Mouse (Mus musculus) layer of hippocampus, postnatal 25 days (tissue): ENCODE data around the gene Tekt1. TPM values are rescaled to one million over a fixed set of nuclear protein-coding genes. Genes with fewer than 3 reads are reported as not detected.
"Not testable (repeated sequence)": the region's sequence is repeated elsewhere in the genome, so short reads cannot be mapped to it uniquely, and the experiment has no call there.

ENCODE experiments used
- DNase-seq, 2 experiments: peaks; one replicate each; pipeline ENCODE4 v3.0.0; 2022; ENCODE audit warnings: mixed read lengths in 2 of 2, low spot score in 1 of 2; ENCODE audit errors: extremely low spot score in 1 of 2
- total RNA-seq, 2 experiments: library from RNA; stranded (reverse); gene quantifications; 2 replicates each; pipeline ENCODE4 v1.2.3; 2021

The Tekt1 gene
- total RNA-seq, 2 experiments from 2014 or later, result 2.7 to 3.1 TPM

DNA sequence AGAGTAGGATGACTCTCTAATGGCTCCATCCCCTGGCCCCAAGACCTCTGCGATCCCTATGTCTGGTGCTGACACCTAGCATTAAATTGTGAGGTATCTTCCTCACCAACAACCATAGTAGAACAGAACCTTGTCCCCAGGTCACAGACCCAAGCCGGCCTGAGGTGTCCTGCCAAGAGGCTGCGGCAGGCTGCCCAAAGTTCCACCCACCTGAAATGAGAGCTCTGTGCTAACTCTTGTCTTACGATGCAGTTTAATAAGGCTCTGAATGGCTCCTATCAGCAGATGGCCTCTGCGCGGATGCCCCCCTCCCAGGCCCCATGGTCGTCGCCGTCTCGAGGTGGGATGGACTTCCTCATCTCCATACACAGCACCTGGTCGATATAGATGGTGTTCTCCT, 17.8 kb downstream of the Tekt1 start:
- DNase-seq, result no peak

DNA sequence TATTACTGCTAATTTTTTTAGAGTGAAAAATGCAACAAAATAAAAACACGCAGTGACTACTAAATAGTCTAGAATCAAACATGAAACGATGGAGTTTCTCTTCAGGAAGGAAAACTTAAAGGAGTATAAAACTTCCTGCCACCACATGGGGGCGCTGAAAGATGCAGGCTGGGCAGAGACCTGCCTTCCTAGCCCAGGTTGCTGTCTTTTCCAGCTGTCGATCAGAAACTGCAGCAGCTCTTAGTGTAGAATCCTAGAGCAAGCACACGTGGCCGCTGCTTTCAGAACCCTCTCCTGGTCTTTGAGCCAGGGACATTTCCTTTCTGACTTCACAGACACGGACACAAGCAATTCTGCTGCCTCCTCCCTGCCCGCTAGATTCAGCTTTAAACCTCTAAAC, 18.3 kb downstream of the Tekt1 start:
- peak in 1 of 2 experiments; percentile 74 for DNase-seq

DNA sequence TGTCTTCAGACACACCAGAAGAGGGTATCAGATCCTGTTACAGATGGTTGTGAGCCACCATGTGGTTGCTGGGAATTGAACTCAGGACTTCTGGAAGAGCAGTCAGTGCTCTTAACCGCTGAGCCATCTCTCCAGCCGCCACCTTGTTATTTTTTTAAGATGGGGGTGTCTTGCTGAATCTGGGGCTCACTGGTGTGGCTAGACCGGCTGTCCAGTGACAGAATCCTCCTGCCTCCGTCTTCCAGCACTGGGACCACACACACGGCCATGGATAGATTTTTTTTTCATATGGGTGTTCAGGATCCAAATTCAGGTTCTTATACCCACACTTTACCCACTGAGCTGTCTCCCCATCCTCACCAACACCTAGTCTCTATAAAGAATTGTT, 19.0 kb downstream of the Tekt1 start:
- not testable (repeated sequence) for DNase-seq

DNA sequence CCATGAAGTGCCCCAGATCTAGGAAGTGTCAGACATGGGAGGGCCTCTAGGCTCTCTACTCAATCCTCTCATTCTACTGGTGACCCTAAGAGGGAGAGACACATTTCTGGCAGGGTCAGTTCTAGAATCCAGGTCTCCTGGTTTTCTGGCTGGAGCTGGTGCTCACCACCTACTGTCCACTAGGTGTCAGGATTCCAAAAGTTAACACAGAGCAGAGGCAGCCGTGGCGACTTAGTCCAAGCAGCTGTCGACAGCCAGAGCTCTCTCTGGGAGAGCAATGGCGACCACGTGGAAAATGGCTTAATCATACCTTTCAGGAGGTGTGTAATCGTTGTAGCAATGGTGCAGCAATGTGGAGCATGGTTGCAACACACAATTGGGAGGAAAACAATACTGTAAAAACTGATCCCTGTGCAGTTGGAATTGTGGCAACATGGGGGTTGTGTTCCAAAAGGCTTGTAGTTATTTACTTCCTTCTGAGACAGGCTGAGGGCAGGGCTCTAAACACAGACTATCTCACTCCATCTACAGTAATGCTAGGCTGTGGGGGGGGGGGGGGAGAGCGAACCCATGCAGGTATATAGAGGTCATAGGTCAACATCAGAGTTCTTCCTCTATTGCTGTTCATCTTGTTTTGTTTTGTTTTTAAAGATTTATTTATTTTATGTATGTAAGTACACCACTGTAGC, 19.5 kb downstream of the Tekt1 start:
- DNase-seq, result peak in 1 of 2 experiments; percentile 41

DNA sequence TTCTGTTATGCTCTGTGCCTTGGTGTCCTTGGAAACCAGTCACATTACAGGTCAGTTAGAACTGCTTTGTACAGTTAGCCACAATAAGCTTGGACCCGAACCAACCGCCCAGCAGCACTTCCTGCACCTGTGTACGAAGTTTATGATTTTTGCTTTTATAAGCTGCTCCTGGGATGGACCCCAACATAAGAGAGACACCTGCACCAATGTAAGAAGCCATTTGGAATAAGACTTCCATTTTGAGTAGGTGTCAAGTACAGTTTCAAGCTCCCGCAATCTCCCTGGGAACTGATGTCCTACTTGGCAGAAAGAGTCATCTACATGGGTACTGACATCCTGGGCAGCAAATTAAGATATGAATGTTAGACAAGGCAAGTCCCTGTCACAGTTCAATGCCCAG, 22.5 kb downstream of the Tekt1 start:
- no peak for DNase-seq

DNA sequence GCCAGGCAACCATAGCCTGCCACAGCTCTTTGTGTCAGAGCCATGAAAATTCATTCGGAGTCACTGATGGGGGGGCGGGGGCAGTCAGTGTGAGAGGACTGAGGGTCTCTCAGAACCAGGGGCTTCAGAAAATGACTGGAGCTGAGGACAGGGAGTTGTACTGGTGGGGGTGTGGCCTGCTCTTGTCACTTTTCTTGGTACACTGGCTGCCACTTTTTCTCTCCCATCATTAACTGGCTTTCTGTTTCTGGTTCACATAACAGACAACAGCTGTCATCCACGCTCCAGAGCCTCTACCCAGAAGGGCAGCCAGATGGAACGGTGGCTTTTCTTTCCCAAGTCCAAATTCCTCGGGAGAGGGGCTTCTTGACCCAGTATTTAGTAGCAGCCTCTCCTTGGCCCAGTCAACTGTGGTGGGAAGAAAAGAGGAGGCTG, 23.8 kb downstream of the Tekt1 start:
- DNase-seq, result no peak

DNA sequence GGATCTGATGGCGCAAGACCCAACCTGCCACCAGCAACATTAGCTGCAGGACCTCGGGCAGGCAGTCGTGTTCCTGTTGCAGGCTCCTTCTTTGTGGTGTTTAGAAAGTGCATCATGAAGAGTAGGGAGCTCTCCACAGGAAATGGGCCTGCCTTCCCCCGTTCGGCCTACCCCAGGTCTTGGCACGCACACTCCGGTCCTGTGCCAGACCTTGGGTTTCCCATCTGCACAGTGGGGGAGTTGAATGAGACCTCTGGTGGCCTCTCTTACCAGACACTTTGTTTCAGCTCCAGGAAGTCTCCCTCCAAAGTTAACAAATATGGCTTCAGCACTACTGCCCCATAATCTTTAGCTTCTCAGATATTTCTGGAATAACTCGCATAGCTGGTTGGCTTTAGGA, 25.5 kb downstream of the Tekt1 start:
- DNase-seq, result no peak

DNA sequence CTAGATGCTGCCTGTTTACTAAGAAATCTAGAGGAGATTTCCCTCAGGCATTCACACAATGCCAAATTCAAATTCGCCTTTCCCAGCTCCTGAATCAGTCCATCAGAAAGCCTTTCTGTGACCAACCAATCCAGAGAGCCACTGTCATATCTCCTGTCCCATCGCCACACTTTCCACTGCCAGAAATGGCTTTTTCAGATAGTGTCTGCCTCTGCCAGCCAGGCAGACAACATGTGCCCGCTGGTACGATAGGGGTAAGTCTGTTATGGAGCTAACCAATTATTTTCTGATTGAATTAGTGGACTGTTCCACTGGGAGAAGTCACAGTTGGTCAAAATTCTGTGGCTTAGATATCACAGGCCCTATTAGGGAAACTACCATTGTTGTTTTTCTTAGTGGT, 27.6 kb downstream of the Tekt1 start:
- no peak for DNase-seq

DNA sequence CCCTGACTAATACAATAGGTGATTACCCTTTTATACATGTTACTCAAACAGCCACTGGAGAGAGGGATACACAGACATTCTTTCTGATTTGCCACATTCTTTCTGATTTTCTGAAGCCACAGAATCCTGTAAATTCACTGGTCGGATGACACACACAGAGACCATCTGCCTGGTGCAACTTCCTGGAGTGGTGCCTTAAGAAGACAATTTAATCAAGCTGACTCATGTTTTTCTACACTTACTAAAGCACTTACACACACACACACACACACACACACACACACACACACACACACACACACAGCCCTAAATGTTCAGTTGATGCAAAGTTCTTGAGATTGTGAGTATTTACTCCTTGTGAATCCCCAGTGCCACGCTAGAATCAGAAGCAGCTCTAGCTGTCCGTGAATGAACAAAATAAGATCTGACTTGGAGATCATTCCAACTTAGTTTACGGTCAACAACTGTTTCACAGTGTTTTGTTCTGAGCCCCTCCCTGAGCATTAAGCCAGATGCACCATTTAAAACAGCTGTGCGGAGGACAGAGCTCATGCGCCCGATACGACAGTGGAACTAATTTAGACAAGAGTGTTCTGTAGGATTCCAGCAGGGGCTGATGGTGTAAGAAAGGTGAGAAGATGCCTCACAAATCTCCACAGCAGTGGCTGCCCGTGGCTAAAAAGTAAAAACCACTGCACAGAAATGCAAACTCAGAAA, 29.1 kb downstream of the Tekt1 start:
- DNase-seq, result no peak

DNA sequence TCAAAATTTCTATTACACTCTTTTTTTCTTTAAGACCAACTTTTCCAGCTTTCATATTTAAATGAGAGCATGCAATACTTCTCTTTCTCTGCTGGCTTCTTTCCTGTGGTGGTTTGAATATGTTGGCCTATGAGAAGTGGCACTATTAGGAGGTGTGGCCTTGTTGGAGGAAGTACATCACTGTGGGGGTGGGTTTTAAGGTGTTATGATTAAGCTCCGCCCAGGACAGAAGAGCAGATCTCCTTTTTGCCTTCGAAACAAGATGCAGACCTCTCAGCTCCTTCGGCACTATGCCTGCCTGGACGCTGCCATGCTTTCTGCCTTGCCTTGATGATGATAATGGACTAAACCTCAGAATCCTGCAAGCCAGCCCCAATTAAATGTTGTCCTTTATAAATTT, 36.5 kb downstream of the Tekt1 start:
- DNase-seq, result no peak

DNA sequence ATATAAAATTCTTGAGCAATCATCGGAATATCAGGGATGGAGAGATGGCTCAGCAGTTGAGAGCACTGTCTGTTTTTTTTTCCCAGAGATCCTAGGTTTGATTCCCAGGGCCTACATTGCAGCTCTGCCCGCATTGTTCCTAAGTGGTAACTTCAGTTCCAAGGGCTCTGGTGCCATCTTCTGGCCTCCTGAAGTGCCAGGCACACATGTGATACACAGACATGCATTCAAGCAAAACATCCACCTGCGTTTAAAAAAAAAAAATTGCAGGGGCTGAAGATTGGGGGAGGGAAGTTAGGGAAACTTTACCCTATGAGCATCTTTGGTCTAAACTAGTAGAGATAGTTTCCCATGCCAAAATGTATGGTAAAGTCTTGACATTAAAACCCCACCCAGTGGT, 37.8 kb downstream of the Tekt1 start:
- no peak for DNase-seq

DNA sequence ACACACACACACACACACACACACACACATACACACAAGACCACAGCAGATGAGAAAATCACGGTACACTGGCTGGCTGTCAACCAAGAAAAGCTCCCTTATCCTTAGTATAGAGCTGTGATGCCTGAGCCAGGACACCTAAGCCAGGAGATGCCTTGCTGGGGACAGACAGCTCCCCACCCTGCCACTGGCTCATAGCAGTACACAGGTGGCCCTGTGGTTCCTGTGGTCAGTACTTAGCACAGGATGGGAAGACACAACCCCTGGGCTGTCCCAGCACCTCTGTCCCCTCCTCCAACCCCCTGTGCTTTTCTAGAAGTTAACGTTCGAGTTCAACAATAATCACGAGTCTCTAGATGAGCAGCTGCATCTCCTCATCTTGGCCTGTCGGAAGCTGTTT, 44.2 kb downstream of the Tekt1 start:
- DNase-seq, result no peak

DNA sequence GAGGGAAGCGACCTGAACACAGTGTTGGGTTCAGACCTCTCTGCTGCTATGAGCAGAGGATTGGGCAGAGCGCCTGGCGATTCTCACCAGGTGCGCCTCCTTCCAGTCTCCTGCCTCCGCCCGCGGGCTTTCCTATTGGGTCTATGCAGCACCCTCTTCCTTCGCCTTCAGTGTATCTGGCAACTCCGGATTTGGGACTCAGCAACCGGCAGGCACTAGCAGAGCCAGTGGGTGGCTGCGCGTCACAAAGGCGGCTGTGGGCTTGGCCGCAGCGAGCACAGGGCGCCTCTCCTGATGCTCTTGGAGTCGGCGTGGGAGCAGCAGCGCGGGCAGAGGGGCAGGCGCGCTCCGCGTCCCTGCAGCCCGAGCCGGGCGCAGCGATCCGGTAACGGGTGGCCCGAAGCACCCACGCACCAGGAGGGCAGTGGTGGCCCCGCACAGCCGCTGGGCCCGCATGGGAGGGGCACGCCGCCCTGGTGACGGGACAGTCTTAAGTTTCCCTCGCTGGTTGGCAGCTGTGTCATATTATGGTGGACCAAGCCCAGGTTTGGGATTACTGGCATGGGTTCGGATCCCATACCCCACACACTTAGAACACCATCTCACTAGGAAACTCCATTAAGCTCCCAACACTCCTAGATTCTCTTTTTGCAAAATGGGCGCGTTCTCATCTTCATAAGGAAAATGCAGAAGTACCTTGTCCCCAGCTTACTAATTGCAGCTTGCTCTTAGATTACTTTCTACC, 47.9 kb downstream of the Tekt1 start, which contains the start of gene Fbxo39:
TSS of gene Fbxo39 (plus strand) at position 294 of the 745 bp plus-strand sequence.
- no peak for DNase-seq

DNA sequence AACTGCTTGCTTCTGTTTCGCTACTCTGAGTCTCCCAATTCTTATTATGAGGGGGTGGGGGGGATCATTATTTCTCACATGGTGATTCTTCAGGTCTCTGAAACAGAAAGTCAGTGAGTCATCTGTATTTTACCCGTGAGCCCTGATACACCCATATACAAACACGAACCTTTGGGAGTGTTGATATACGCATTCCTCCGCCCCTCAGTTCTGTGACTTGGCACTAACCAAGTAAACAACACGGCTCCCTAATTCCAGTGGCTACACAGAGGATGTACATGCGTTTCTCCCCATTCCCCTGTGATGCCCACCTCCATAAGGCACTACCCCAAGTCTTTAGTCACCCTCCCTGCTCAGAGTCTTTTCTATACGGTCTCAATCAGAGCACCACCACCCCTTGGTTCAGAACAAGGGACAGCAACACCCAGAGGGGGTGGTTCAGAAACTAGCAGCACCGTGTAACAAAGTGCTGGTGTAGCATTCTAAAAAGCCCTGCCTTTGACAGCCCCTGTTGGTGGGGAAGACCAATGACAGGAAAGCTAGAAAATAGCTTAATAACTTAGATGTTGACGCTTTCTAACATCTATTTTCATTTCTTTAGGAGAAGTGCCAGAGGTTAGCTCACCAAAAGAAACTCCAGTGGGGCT, 50.8 kb downstream of the Tekt1 start:
- DNase-seq, result no peak

DNA sequence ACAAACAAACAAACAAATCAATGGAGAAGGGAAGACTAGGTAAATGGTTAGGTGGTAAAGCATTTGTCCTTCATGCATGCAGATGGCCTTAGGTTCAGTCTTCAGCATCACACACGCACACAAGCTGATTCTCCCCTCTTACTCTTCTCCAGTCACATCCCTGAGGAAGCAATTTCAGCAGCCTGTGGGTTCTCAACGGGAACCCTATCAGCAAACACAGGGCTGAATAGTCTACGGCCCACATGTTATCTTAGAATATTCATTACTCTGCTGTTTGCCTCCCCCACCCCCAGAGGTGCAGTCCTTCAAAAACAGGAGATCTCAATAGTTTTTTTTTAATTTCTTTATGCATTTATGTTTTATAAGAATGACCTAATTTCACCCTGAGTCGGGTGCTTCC, 51.8 kb downstream of the Tekt1 start:
- DNase-seq, result no peak

DNA sequence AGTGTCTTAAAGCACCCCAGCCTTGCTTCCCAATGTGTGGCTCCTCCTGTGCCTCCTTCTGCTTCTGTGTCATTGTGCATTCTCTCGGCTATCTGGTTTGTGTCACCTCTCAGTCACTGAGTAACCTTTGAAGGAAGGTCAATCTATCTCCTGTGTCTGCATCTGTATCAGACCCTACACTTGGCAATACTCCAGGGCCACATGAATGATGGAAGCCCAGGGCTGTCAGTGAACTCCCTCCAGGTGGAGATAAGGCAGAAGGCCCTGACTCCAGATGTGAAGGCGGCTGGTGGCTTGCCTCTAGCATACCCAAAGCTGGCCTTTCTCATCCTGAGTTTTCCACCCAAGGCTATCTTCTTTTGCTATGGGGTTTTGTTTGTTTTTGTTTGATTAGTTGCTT, 53.3 kb downstream of the Tekt1 start:
- DNase-seq, result no peak

DNA sequence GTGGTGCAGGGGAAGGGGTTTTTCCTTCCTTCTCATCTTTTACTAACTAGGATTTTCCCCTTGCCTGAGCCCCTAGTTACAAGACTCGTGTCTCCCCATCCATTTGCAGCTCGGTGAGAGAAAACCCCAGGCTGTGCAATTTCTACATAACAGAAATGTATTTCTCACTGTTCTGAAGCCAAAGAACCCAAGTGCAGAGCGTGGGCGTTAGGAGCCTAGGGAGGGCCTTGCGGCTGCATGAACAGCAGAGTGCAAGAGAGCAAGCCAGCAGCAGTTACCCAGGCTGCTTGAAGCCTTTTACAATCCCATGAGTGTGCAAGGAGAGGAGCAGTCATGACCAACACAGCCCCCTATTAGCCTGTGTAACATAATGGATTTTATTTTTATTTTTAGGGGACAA, 54.8 kb downstream of the Tekt1 start:
- DNase-seq, result no peak

DNA sequence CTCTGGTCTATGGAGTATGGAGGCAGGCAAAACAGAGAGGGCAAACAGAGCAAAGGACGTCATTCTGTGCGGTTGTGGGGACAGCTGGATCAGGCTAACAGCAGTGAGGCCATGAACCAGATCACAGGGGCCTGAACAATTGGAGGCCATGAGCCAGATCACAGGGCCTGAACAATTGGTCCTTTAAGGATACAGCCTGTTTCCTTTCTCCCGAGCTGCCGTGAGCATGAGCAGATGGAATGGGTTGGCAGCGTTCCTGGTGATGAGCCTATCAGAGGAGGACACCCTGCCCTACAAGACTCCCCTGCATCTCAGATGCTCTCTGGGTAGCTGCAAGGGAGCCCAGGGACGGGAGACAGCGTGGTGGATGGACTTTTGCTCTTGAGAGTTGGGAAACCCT, 60.0 kb downstream of the Tekt1 start:
- DNase-seq, result peak; percentile 25 to 63

DNA sequence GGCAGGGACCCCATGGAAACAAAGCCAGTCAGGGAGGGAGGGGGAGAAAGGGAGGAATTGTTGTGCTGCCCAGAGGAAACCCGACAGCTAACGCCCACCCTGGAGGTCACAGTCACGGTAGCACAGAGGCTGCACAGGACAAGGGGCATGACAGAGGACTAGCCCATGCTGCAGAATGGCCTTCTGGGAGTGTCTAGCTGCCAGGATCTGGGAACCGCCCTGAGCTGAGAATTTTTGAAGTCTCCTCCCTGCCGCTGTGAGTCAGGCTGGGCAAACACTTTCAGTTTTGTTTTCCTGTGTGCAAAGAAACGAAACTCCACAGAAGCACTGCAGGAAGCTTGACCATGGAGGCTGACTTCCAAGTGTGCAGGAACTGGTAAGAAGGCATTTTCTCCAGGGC, 60.9 kb downstream of the Tekt1 start, which contains the start of gene Xaf1:
TSS of gene Xaf1 (plus strand) at position 296 of the 400 bp plus-strand sequence.
- no peak for DNase-seq
